Mouse (Mus musculus) cerebellum, adult (tissue): ENCODE measurements around the gene Gpr180.

Experiments
- ATAC-seq: cut with Nextera tagmentation; 2 replicates; pipeline ENCODE4 v1.9.2; 2017; ENCODE audit warnings: mild to moderate bottlenecking, moderate library complexity, mixed read lengths; ENCODE audit not compliant: insufficient number of reproducible peaks, low FRiP score, low TSS enrichment

The Gpr180 gene

DNA sequence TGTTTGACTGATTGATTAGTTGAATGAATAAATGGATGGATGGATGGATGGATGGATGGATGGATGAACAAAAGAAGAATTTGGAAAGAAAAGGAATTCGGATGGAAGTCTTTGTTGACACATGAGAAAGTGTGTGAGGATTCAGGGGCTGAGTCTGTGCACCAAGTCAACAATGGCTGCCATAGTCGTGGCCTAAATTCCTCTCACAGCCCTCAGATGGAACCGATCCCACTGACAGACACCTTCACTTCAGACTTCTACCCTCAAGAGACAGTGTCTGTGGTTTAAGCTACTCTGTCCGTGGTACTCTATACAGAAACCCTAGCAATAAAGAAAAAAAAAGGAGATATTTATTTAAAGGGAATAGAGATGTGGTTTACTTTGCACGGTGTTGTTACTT, 65.0 kb downstream of the Gpr180 start:
- no peak for ATAC-seq

DNA sequence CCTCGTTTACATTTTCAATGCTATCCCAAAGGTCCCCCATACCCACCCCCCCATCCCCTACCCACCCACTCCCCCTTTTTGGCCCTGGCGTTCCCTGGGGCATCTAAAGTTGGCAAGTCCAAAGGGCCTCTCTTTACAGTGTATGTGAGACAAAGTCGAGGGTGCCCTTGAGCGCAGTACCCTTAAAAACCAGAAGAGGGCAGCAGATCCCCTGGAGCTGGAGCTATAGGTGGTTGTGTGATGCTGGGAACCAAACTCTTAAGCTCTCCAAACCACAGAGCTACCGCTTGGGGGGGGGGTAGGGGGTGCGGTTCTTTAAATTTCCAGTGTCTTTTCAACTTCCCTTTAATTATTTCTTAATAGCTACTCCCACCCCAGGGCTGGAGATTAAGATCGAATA, 66.1 kb downstream of the Gpr180 start:
- no peak for ATAC-seq

DNA sequence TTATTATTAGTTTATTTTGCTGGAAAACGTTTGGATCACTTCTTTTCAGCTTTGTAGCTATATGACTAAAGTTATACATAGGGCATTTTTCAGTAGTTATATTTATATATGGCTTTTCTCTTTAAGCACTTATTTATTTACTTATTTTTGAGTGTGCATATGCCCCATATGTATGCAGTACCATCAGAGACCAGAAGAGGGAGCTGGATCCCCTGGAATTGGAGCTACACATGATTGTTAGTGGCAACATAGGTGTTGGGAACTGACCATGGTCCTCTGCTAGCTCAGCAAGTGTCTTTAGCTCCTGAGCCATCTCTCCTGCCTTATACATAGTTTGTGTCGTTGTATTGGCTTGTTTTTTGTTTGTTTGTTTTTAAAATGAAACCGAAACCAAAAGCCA, 70.4 kb downstream of the Gpr180 start:
- ATAC-seq, result no peak

DNA sequence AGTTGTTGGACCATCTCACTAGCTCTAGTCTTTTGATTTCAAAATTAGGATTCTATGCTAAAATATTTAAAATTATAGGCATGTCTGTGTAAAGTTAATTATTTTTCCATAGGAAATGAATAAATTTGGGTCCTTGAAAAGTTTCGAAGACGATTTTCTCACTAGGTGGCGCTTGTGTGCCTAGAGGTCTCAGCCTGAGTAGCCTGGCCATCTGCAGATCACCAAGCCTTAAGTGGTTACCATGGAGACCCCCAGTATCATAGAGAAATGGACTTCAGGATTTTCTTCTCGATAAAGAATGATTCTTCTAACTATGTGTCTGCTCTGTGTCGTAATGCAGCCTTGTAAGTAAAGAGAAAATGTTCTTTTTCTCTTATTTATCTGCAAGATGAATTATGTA, 72.7 kb downstream of the Gpr180 start:
- no peak for ATAC-seq

DNA sequence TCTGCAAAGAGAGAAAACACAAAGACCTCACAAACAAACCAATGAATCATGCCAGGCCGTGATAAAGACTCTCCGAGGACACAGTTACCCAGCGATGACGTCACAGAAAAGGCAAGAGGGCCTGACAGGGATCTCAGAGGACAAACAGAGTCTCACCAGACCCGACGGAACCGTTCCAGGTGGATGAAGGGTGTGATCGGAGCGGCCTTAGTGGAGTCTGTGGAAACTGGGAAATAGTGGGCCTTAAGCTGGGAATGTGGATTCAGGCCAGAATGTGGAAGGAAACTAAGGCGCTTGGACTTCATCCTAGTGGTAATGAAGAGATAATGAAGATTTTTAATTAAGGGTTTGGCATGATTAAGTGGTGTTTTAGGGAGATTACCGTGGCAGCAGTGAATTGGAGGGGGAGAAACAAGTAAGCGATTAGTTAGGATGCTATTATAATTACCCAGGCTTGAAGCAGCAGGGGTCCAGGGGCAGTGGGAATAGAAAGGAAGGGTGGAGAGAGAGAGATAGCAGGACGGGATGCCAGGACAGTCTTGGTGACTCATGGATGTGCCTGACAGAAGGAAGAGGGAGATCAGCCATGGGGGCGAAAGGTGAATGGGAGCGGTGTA, 75.3 kb downstream of the Gpr180 start:
- no peak for ATAC-seq
